Mouse (Mus musculus) megakaryocyte, embryonic 14.5 days (primary cell): ENCODE measurements around the gene Pygm.

Experiments
- FLI1 ChIP-seq: IDR thresholded peaks from 2 replicates; pipeline ENCODE4 v1.6.1; 2012; ENCODE audit warnings: low read length, inconsistent platforms, mixed read lengths
- GATA1 ChIP-seq: IDR thresholded peaks from 3 replicates; pipeline ENCODE4 v1.6.1; 2012; ENCODE audit warnings: mixed read lengths, low read length, inconsistent platforms, borderline replicate concordance

- TF ChIP-seq FLI1: no peak
- no peak for TF ChIP-seq GATA1
Measured at GRCm38 (mm10) chr19:6346661-6347060, 37.5 kb upstream of the Pygm start.
